Mouse (Mus musculus) stomach, postnatal 0 days (tissue): Measurements from ENCODE around the gene Nob1. TPM values are rescaled to one million over a fixed set of nuclear protein-coding genes. Genes with fewer than 3 reads are reported as not detected.
A peak's percentile ranks its signal among the peaks of the same experiment; 100 is the strongest.

Source experiments
- ATAC-seq: fragments of 200-750 bp; cut with Nextera tagmentation; 2 replicates; pipeline ENCODE4 v1.8.0; 2017; ENCODE audit not compliant: low FRiP score, low TSS enrichment
- DNase-seq: peaks from one replicate; pipeline ENCODE4 v3.0.0-alpha.2; 2016; ENCODE audit warnings: low spot score
- H3K27ac ChIP-seq: fragments of 300-500 bp; sonication (generic); replicated peaks from 2 replicates; pipeline ENCODE4 v1.5.1; 2014; ENCODE audit warnings: mild to moderate bottlenecking, control low read depth
- H3K27me3 ChIP-seq: fragments of 300-500 bp; sonication (generic); 2 replicates; pipeline ENCODE4 v1.6.1; 2014; ENCODE audit warnings: low read length; ENCODE audit not compliant: control insufficient read depth, insufficient read depth
- H3K36me3 ChIP-seq: fragments of 300-500 bp; sonication (generic); 2 replicates; pipeline ENCODE4 v1.6.1; 2014; ENCODE audit warnings: low read length, mixed read lengths; ENCODE audit not compliant: control insufficient read depth, insufficient read depth
- H3K4me1 ChIP-seq: fragments of 300-500 bp; sonication (generic); replicated peaks from 2 replicates; pipeline ENCODE4 v1.6.1; 2014; ENCODE audit warnings: antibody characterized with exemption; ENCODE audit not compliant: control insufficient read depth, insufficient read depth
- H3K4me2 ChIP-seq: fragments of 300-500 bp; sonication (generic); replicated peaks from 2 replicates; pipeline ENCODE4 v1.6.1; 2014; ENCODE audit warnings: low read depth, mild to moderate bottlenecking, control low read depth, moderate library complexity
- H3K4me3 ChIP-seq: fragments of 300-500 bp; sonication (generic); 2 replicates; pipeline ENCODE4 v1.5.1; 2014; ENCODE audit warnings: low read depth, low read length, control low read depth
- H3K9ac ChIP-seq: fragments of 300-500 bp; sonication (generic); 2 replicates; pipeline ENCODE4 v1.6.1; 2014; ENCODE audit warnings: mild to moderate bottlenecking, low read length, control low read depth, mixed read lengths
- H3K9me3 ChIP-seq: fragments of 300-500 bp; sonication (generic); 2 replicates; pipeline ENCODE4 v1.6.1; 2016; ENCODE audit warnings: low read length; ENCODE audit not compliant: control insufficient read depth
- CTCF ChIP-seq: IDR thresholded peaks from 2 replicates; pipeline ENCODE4 v1.5.1; 2016; ENCODE audit warnings: antibody characterized with exemption, low read depth, mild to moderate bottlenecking, moderate library complexity
- EP300 ChIP-seq: optimal IDR thresholded peaks from 2 replicates; pipeline ENCODE3; 2016; ENCODE audit warnings: antibody characterized with exemption
- WGBS: fragments of 180-500 bp; shearing (Covaris S2); extraction: QIAGEN DNeasy Blood & Tissue Kit; methylation state at CpG from one replicate; pipeline ENCODE4 v1.1.7; 2014; 5-methylcytosine and 5-hydroxymethylcytosine counted together
- polyA plus RNA-seq: library from polyadenylated mRNA; unstranded; fragments of >200 nt; fragmentation: Nextera tagmentation; extraction: Ambion mirVana; gene quantifications from 2 replicates; pipeline ENCODE4 v1.2.1, GENCODE M21; 2015

The Nob1 gene
- polyA plus RNA-seq, 1 experiment from 2014 or later = 48.8 TPM

DNA sequence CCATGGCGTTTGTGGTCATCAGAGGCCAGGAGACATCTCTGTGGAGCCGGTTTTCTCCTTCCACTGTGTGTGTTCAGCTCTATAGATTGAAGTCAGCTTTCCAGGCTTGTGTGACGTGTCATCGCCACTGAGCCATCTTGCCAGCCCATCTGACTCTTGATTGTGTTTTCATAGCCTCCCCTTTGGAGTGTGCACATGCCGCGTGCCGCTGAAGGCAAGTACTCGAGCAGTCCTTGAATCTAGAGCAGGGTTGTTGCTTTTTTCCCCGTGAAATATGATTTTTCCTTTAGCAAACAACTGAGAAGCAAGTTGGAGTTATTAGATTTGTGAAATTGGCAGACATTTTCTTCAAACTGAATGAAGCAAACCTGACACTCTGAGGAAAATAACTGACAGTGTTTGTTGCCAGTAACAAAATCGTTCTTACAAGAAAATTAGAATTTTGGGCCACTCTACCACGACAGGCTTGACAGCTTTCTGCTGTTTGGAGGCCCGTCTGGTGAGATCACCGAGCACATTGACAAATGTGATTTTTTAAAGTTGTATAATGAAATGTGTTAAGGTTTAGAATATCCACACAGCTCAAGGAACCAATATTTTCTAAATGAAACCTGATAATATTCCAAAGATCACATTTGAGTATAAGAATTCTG is 26.7 kb upstream of the Nob1 start:
- no peak for DNase-seq
- Histone ChIP-seq H3K4me2 (no peak overlapping the region), H3K27ac (no peak overlapping the region), H3K36me3 (peaks cover 5% of the 10 kb centered on the region; the same call in 1 of the 2 replicates), H3K9me3 (no peaks in the 10 kb centered on the region), H3K4me1 (0 out of 2 replicates have a peak, but pooled peaks cover 3% of the 10 kb centered on the region), H3K27me3 (no peaks in the 10 kb centered on the region), H3K4me3 (no peak overlapping the region), H3K9ac (no peak overlapping the region)
- no peak for ATAC-seq
- TF ChIP-seq CTCF = no peak
- no peak for TF ChIP-seq EP300
- 85% methylated on average over 13 of the region's 13 CpGs for WGBS

DNA sequence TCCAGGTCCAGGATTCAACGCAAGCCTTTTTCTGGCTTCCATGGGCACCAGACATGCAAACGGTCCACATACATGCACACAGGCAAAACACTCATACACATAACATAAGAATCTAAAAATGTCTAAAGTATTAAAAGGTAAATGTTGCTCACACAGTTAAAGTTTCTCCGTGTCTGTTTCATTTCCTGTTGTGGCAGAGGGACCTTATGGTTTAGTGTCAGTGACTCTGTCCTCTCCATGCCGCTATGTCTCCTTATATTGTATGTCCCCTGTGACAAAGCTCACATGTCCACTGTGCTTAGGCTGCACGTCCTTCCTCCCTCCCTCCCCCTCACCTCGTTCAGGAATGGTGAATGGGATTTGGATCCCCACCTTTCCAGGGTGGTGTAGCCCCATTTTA is 24.8 kb upstream of the Nob1 start:
- Histone ChIP-seq H3K9me3 (no peaks in the 10 kb centered on the region), H3K4me3 (no peak overlapping the region), H3K27me3 (no peaks in the 10 kb centered on the region), H3K4me1 (0 out of 2 replicates have a peak, but pooled peaks cover 3% of the 10 kb centered on the region), H3K36me3 (peaks cover 5% of the 10 kb centered on the region; the same call in 1 of the 2 replicates), H3K4me2 (no peak overlapping the region), H3K27ac (no peak overlapping the region), H3K9ac (no peak overlapping the region)
- TF ChIP-seq EP300 (no peak), CTCF (no peak)
- DNase-seq (no peak), ATAC-seq (no peak)
- 71% methylated on average over 6 of the region's 6 CpGs for WGBS

DNA sequence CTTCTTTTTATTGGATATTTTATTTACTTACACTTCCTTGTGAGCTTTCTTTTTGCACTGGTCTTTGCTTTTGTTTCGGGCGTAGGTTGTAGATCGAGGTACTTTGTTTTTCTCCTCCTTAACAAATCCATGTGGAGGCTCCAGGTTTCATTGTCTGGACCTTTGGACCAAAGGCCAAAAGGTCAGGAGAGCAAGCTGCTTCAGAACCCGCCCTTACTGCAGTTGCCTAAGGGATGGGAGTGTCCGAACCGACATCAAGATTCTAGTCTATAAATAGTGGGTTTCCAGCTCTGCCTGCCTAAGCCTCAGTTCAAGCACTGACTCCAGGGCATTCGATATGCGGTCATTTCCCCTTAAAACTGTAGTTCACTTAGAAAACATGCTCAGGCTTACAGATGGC is 24.3 kb upstream of the Nob1 start:
- Histone ChIP-seq H3K9ac (no peak overlapping the region), H3K27ac (no peak overlapping the region), H3K4me1 (0 out of 2 replicates have a peak, but pooled peaks cover 3% of the 10 kb centered on the region), H3K36me3 (peaks cover 5% of the 10 kb centered on the region; the same call in 1 of the 2 replicates), H3K27me3 (no peaks in the 10 kb centered on the region), H3K9me3 (no peaks in the 10 kb centered on the region), H3K4me2 (no peak overlapping the region), H3K4me3 (no peak overlapping the region)
- DNase-seq = no peak
- TF ChIP-seq EP300 (no peak), CTCF (no peak)
- 0 out of 2 replicates have a peak, but pooled peaks have one; percentile 30 for ATAC-seq
- 57% methylated on average over 8 of the region's 8 CpGs for WGBS

DNA sequence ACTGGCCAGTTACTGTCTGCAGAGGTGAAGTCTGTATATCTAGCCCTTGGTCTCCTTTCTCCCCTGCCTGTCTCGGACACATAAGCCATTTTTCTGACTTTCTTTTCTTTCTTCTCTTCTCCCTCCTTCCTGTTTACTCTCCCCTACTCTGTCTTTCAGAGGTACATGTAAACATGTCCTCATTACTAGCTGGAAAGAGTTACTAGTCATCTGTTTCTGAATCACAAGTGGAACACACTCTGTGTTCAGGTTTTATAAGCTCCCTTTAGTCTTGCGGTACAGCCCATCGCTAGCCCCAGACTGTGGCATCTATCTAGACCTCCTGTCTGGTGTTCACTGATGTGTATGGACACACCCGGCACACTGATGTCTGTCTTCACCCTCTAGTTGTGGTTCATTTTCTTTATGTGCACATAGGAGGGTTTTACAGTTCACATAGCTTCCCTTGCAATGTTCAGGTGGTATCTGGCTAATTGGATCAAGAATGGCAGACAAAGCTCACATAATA is 23.6 kb upstream of the Nob1 start:
- TF ChIP-seq EP300 = no peak
- TF ChIP-seq CTCF = no peak
- ATAC-seq (no peak), DNase-seq (no peak)
- Histone ChIP-seq H3K9me3 (no peaks in the 10 kb centered on the region), H3K27me3 (no peaks in the 10 kb centered on the region), H3K4me2 (no peak overlapping the region), H3K27ac (no peak overlapping the region), H3K36me3 (peaks cover 2% of the 10 kb centered on the region; the same call in 1 of the 2 replicates), H3K9ac (no peak overlapping the region), H3K4me1 (0 out of 2 replicates have a peak, but pooled peaks cover 3% of the 10 kb centered on the region), H3K4me3 (no peak overlapping the region)
- WGBS = 70% methylated on average over 4 of the region's 4 CpGs

DNA sequence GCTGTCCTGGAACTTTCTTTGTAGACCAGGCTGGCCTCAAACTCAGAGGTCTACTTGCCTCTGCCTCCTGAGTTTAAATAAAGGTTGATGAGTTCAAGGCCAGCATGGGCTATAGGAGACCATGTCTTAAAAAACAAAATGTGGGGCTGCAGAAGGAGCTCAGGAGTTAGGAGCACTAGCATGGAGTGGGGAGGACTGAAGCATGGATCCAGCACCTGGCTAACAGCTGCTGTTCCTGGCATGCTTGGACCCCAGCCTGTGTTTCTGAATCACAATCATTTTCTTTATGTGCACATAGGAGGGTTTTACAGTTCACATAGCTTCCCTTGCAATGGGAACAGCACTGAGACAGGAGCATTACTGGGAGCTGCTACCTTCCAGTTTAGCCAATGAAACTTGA is 22.9 kb upstream of the Nob1 start:
- Histone ChIP-seq H3K4me1 (0 out of 2 replicates have a peak, but pooled peaks cover 3% of the 10 kb centered on the region), H3K9me3 (no peaks in the 10 kb centered on the region), H3K36me3 (no peaks in the 10 kb centered on the region), H3K27ac (no peak overlapping the region), H3K9ac (no peak overlapping the region), H3K4me3 (no peak overlapping the region), H3K4me2 (no peak overlapping the region), H3K27me3 (no peaks in the 10 kb centered on the region)
- DNase-seq (no peak), ATAC-seq (no peak)
- no peak for TF ChIP-seq CTCF
- no peak for TF ChIP-seq EP300

DNA sequence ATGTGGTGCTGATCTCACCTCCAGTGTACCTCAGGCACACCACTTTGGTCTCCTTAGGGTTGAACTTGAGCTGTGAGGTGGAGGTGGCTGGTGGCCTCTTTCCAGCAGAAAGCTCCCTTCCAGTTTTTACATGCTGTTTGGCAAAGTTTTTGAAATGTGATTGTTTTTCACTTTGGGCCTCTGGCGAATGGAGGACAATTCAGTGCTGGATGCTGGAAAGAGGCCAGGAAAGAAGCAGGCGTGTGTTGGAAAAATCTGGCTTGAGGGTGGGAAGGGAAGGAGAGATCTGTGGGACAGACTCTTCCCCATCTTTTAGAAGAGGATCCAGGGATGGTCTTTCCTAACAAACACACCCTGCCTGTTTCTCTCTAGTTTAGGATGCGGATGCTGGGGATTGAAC is 19.8 kb upstream of the Nob1 start:
- TF ChIP-seq CTCF (no peak), EP300 (no peak)
- H3K4me3 ChIP-seq = no peak overlapping the region
- H3K4me1 ChIP-seq = 0 out of 2 replicates have a peak, but pooled peaks cover 3% of the 10 kb centered on the region
- no peak overlapping the region for H3K4me2 ChIP-seq
- no peak for DNase-seq
- ATAC-seq = no peak
- no peaks in the 10 kb centered on the region for H3K36me3 ChIP-seq
- no peaks in the 10 kb centered on the region for H3K9me3 ChIP-seq
- no peak overlapping the region for H3K9ac ChIP-seq
- 0 out of 2 replicates have a peak overlapping the region, but pooled peaks have one; percentile 8 for H3K27ac ChIP-seq
- H3K27me3 ChIP-seq = no peaks in the 10 kb centered on the region
- 47% methylated on average over 3 of the region's 3 CpGs for WGBS
